Mouse (Mus musculus): ENCODE measurements at regions not wholly inside any gene's neighbourhood (a gene's known extent, or its start where the extent isn't known, plus 50 kb on each side); places are given as distances from the start of the nearest gene placed in this dataset.
A peak's percentile ranks its signal among the peaks of the same experiment; 100 is the strongest.

DNA sequence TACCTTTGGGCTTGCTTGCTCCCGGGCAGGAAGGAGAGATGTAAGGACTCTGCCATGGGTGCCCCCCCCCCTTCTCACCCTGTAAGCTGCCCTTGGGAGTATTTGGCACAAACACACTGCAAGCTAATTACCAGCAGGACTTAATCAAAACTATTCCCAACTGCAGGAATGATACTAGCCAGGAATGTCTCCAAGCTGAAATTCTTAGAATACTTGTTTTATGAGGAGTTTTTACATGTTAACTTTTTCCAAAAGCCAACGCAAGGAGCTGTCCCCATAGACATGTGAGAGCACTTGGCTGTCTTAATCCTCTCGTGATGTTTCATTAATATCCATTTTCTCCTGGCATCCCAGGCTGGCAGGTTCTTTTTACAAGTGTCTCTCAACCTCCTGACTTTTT lies 155.6 kb upstream of the Irx6 start:
- DNase-seq (ENCODE audit: low read depth, low spot score), result no peak

DNA sequence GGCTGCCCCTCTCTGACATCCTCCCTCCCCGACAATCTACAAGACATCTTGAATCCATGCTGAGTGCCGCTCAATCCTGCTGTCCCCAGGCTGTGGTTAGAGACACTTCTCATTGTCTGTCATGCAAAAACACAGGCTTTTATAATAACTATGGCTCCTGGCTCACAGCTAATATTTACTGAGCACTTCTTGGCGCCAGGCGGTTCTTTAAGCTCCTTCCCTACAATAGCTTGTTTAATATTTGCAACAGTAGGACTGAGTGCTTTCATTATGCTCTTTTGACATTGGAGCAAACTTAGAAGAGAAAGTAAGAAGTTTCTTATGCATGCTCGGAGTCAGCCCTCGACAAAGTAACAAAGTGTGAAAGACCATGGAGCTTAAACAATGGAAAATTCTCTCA lies 151.6 kb upstream of the Irx6 start:
- DNase-seq (ENCODE audit: low read depth, low spot score), result no peak

DNA sequence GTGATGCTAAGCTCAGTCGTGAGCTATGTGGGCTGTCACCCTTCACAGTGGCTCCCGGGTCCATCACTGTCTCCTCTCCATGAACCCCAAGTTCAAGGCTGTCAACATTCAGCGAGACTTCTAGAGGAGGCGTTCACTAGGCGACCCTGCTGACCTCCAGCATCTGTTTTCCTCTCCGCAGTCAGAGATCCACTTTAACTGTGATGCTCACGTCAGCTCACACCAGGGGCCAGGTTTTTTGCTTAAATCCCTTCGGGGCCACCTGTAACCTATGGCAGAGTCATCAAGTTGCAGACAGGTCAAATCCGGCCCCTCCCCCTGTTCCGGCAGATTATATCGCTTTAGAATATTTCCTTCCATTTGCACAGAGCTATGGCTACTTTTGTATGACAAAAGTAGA lies 144.3 kb upstream of the Irx6 start:
- no peak for DNase-seq (ENCODE audit: low read depth, low spot score)

DNA sequence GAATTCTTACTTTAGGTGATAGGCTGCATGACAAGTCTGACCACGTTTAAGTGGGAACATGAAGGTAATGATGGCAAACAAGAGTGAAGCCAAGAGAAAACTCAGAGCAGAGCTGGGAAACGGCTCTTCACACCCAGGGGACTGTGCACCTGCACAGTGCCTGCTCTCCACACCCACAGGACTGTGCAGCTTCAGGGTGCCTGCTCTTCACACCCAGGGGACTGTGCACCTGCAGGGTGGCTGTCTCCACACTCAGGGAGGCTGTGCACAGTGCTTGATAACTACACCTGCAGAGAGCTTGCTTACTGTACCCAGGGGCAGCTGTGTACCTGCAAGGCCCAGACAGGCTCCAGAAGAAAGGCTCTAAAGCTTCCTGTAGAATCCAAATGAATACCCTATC lies 133.5 kb upstream of the Irx6 start:
- DNase-seq (ENCODE audit: low read depth, low spot score), result no peak

DNA sequence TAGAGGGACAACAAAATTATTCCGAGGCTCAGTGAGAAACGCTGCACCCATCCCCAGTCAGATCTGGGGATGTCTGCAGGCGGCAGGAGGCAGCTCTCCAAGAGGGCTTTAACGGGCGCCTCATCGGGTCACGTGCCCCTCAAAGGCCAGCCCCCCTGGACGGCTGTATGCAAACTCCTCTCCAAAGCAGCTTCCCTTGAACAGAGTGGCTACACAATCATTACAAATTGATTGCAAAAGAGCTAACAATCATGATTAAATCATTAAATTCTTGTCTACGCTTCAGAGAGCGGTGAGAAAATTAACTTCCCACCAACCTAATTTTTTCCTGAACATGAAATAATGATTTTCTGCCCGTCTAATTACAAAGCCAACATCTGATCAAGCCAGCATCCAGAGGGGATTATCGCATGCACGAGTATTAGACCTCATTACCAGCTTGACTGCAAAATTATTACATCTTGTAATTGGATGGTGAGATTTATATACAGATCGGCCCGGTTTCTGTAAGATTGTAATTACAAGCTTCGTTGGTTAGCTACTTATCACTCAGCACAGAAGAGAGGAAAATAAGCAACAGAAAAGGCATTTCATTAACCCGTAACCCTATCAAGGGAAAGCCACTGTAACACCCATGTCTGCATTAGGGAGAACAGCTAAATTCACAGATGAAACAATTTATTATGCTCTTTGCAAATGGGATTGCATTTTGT lies 128.6 kb upstream of the Irx6 start:
- no peak for DNase-seq (ENCODE audit: low read depth, low spot score)

DNA sequence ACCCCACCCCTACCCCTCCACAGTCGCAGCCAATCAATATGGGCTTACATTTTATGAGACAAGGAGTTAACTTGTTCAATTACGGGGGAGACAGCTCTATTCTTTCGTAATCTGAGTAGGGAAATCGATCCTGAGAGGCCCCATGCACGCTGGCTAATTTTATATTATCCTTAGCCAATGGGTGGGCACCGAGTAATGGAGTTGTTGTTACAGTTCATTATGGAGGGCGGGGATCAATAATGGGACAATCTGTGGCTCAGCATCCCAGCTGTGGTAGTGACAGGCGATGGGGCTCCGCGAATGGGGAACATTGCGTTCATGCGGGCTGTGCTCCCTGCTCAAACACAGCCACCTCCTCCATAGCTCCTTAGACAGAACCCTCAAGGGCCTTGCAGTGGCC lies 118.9 kb upstream of the Irx6 start:
- no peak for DNase-seq (ENCODE audit: low read depth, low spot score)

DNA sequence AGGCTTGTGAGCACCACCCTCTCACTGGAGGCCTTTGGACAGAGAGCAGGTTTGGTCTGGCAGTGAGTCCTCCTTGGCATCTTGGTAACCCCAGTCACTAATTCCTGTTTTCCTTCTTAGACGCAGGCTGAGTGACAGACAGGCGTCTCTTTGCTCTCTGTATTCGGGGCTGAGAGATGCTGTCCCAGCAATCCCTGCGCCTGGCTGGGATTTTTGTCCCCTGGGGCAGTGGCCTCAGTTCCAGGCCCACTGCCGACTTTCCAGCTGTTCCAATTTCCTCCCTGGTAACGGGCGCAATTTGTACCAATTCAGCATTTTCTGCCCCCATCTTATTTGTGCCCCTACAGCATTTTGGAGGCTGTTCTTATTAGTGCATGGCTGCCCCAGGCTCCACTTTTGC lies 118.5 kb upstream of the Irx6 start:
- DNase-seq (ENCODE audit: low read depth, low spot score), result no peak

DNA sequence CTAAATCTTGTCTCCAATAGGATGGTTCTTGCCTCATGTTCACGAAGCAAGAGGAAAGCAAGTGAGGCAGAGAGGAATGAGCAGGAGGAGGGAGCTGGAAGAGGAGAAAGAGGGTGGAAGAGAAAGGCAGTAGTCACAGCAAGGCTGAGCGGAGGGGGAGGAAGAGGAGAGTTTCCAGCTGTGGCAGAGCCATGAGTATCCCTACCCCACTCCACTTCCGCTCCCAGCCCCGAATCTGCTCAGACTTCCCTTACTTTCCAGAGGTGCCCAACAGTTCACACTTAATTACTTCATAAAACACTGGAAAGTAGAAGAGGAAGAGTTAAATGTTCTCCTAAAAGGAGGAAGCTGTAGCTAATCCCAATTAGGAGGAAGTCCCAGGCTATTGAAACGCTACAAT lies 111.6 kb upstream of the Irx6 start:
- DNase-seq (ENCODE audit: low read depth, low spot score), result no peak

DNA sequence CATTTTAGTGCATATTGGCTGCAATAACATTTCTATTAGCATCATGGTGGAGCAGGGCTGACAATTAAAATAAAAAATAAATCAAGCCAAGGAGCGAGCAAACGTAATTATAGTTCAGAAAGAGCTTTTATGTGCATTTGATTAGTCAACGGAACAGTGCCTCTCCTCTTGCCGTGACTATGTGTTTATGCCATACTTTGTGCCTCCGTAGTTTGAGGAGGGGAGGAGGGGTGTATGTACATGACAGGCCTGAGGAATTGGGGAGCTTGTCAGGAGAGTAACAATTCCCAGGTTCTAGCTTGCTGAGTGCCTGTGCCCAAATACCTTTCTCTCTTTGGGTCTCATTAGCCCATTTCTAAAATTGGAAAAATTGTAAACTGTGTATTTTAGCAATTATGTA lies 111.1 kb upstream of the Irx6 start:
- no peak for DNase-seq (ENCODE audit: low read depth, low spot score)

DNA sequence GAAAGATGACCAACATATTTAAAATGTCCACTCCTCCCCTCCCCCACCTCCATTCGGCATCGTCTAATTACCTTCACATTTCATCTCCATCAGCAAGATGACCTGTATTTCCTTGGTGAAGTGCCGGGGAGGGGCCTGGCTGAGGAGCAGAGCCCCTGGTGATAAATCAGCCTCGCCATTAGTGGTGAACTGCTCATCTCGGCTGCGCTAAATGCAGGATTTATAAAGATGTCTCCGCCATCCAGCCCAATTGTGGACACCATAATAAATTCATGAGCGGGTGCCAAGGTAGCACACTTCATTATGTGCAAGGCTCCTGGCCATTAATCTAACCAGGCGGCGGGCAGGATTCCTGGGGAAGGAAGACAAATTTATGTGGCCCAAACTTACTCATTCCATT lies 104.4 kb upstream of the Irx6 start:
- DNase-seq (ENCODE audit: low read depth, low spot score), result no peak

DNA sequence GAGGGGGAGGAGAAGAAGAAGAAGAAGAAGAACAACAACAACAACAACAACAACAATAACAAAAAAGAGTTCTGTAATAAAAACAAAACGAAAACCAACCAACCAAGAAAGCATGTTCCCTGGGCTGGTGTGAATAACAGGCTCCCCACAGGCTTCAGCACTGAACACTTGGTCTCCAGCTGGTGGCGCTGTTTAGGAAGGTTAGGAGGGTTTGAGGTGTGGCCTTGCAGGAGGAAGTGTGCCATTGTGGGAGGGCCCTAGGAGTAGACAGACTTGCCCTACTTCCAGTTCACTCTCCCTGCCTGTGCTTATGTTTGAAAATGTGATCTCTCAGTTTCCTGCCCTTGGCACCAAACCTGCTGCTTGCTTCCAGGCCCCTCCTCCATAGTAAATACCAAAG lies 94.6 kb upstream of the Irx6 start:
- DNase-seq (ENCODE audit: low read depth, low spot score), result no peak

DNA sequence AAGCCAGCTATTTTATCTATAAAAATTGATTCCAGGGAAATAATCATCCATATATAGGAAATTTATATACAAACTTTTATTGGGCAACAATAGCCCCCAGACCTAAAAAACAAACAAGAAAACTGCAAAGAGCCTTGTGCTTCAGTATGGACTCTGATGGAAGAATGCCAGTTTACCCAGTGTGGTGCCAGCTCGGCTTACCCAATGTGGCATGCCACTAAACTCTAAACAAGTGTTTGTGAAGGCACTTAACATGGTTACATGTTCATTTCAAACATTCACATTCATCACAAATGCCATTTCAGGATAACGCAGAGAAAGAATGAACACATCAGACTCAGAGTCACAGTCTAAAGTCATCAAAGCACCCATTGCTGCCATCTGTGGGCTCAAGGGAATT lies 93.0 kb upstream of the Irx6 start:
- DNase-seq (ENCODE audit: low read depth, low spot score), result no peak

DNA sequence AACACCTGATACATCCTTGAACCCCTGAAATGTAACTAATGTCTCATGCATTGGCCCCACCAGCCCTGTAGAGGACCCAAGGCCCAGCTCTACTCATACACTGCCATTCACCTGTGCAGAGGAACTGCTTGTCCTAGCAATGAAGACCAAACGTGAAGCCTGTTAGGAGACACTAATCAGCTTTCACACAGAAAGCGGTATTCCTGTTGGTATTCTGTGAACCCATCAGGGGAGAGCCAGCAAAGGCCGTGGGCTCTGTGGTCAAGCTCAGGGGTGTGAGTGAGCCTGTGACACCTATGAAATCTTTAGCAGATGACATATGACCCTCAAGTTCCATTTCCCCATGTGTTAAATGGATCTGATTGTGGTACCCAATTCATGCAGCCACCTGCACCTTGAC lies 73.3 kb upstream of the Irx6 start:
- no peak for DNase-seq (ENCODE audit: low read depth, low spot score)

DNA sequence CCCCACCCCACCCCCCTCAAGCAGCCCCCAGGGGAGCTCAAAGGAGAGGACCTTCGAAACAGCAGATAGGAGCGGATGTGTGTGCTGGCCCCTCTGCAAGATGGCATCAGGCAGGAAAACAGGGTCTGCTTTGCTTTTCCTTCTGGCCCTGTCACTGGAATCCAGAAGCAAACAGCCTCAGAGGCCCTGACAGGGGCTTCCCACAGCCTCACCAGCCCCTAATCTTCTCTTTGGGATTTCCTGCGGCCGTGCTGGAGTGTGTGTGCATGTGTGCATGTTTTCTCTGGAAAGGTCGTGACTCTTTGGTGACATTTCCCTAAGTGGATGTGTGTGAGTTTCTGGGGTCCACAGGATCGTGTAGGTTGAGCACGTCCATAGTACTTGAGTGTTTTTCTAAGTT lies 71.1 kb upstream of the Irx6 start:
- no peak for DNase-seq (ENCODE audit: low read depth, low spot score)

DNA sequence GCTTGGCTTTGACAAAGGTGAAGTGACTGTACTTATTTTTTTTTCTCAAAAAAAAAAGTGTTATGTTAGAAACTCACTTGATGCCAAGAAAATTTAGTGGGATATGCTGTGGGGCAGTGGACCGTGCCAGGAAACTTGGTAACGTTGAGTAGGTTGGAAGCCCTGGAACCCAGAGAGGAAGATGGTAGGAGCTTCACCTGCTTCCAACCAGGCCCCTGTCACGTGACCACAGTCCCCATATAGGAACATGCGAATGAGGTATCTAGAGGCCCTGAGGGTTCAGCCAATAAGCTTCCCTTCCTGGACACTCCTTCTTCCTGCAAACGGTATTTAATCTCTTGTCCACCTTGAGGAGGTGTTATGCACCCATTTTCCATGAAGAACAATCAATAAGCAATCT lies 68.5 kb upstream of the Irx6 start:
- DNase-seq (ENCODE audit: low read depth, low spot score), result no peak

DNA sequence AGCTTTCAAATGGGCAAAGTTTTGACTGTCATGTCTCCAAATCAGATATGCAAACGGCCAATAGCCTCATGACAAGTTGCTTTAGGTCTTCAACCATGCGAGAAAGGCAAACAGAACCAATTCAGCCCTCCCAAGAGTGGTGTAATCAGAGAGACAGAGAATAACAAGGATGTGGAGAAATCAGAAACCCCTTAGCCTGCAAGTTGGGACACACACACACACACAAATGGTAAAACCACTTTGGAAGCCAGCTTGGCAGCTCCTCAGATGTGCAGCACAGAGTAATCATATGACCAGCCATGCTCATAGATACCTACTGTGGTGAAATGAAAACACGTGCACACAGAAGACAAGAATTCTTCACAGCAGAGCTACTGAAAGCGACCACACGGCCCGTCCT lies 66.5 kb upstream of the Irx6 start:
- no peak for DNase-seq (ENCODE audit: low read depth, low spot score)

DNA sequence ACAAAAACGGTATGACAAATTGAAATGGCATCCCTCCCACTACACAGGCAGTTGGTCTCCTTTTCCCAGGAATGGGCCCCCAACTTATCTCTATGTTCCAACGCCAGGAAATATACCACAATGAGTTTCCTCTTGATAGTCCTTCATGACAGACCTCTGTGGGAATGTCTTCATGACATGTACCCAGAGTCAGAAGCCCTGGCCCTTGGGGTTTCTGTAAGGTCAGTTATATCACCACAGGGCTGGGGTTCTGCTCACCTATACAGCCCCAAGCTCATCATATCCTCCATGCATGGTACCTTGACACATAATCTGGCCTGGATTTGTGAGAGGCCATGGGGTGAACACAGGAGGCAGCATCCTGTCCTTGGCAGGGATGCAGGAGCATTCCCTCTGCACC lies 64.2 kb upstream of the Irx6 start:
- DNase-seq (ENCODE audit: low read depth, low spot score), result no peak

DNA sequence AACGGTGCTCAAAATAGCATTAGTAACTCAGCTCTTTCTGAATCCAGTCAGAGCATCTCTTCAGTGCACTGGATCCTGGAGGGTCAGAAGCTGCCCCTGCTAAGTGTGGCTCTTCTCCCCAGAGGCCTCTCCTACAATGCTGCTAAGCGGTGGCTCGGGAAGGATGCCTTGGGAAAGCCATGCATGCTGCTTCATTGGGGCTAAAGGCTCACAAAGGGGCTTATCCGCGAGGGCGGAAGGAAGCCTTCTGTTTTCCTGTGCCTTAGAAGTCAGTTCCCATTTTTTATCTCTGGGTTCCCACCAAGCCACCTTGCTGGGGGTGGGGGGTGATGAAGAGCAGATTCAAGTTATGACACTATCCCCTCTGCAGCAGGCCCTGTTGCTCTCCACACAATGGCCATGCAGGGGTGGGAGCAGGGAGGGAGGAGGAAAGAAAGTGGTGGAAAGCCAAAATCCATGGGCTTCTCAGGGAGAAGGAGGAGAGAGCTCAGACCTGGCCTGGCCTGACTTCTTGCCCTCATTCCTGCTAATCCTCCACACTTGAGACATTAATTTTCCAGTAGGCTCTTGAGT lies 63.5 kb upstream of the Irx6 start:
- no peak for DNase-seq (ENCODE audit: low read depth, low spot score)

DNA sequence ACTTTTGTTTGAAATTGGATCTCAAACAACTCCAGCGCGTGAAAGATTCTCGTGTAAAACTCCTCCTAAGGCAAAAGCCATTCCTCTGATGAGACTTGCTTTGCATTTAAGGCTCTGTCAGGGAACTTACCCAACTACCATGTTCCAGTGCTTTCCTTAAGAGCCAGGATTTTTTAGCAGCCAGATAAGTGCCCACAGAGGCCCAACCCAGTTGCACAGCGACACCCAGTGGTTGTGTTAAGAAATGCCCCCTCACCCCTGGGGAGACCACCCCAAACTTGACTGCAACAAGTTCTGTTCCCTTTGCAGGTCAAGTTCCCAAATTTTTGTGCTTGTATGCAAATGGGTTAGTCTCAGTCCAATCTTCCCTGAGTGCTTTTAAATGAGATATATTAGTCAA lies 60.6 kb upstream of the Irx6 start:
- DNase-seq (ENCODE audit: low read depth, low spot score), result peak; percentile 24

DNA sequence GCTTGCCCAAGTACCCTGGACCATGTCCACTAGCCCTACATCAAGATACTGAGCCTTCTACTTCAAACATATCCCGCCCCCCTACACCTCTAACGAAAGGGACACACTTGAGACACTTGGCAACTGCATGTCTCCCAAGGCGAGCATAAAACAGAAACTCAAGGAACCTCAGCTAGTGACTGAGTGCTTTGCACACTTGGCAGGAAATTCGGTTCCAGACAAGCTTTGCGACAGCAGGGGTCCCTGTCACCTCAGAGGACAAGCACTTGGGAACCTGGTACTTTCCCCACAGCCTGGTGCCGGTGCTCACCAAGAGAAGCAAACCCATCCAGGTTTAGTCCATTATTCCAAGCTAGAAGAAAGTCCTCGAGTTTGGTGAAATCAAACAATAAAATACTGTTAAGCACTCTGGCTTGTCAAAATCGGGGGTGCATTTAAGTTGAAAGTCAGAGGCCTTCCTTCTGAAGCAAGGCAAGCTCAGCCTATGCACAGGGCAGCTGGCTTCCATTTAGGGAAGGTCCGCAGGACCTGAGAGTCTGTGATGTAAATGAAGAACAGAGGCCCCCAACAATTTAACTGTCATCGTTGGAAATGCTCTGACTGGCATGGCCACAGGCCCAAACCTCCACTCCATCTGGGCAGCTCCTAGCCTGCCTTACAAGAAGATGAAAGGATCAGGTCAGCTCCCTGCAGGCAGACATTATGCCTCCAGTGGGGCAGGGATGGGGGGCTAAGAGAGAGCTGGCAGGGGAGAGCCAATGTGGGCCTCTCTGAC lies 57.6 kb upstream of the Irx6 start:
- DNase-seq (ENCODE audit: low read depth, low spot score), result no peak

DNA sequence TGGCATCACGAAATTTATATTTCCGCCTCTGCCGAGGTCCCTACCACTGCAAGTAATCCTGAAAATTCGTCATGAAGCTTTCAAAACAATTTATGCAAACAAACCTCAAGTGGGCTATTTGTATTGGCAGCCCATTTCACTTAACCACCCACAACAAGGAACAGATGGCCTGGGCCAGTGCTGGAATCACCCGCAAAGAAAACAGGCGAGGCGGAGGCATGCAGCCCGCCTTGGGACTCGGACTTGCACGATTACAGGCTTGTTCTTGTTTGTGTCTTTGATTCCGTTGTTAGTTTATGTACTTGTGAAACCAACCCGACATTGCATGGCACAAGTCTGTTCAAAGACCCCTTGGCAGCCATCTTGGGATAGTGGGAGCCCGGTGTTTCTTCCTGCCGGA lies 55.8 kb upstream of the Irx6 start:
- no peak for DNase-seq (ENCODE audit: low read depth, low spot score)
